Comparison of ENCODE assay signal across 27 mouse cellular contexts in the genomic region with DNA sequence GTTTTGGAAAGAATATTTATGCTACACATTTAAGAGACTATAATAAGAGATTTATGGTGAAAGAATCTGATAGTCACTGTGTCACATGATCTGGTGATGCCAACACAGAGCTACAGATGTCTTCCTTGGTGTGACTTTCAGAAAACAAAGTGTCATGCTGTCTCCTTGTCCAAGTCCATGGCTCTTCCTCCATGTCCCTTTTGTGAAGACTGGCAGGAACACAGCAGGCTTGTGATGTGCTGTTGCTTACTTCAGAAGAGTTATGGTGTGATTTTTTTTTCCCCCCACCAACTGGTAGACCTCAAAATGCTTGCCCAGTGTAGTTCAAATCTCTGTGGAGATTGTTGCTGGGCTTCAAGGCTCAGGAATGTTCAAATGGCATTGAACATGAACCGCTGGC. TPM values are rescaled to one million over a fixed set of nuclear protein-coding genes. Genes with fewer than 3 reads are reported as not detected.
DNase-seq lines count a peak whose midpoint lies in the region; ATAC-seq and TF ChIP-seq lines count a peak whose summit lies in the region.
"Had no signal": no experiment of that assay in that cellular context is flagged by ENCODE, and none has a peak within 500 bp of the region (broad histone marks: within the 10 kb centered on the region; RNA-seq: fewer than 3 reads in every experiment).

No protein-coding gene starts in this region.

- H3K27me3 ChIP-seq in heart, embryonic 14.5 days (ENCODE audit: control insufficient read depth, insufficient read depth, low read length), result no peaks in the 10 kb centered on the region
- no peaks in the 10 kb centered on the region for H3K27me3 ChIP-seq in lung, embryonic 14.5 days (ENCODE audit: insufficient read depth, low read length)
- no peaks in the 10 kb centered on the region for H3K27me3 ChIP-seq in neural tube, embryonic 12.5 days (replicated peaks)
- H3K27me3 ChIP-seq in neural tube, embryonic 15.5 days (replicated peaks), result no peaks in the 10 kb centered on the region
- H3K27me3 ChIP-seq: intestine, embryonic 15.5 days; liver, embryonic 15.5 days had no signal

- intact Hi-C loops in heart, postnatal 36 days (cut with DNase I), result no loop called here

- H3K9ac ChIP-seq in heart, embryonic 14.5 days (ENCODE audit: low read length), result no peak overlapping the region
- H3K9ac ChIP-seq in lung, embryonic 14.5 days, result no peak overlapping the region
- H3K9ac ChIP-seq in neural tube, embryonic 12.5 days, result no peak overlapping the region
- no peak overlapping the region for H3K9ac ChIP-seq in neural tube, embryonic 15.5 days (replicated peaks)
- H3K9ac ChIP-seq: intestine, embryonic 15.5 days; liver, embryonic 15.5 days had no signal

- no peak for TF ChIP-seq CTCF in lung, embryonic 14.5 days (IDR thresholded peaks at IDR 0.05; ENCODE audit: low read depth)

- no peak overlapping the region for H3K27ac ChIP-seq in heart, embryonic 14.5 days (replicated peaks in 1 of 2; ENCODE audit: control insufficient read depth in 1 of 2, insufficient read depth in 1 of 2, low read depth in 2 of 2, low read length in 2 of 2)
- H3K27ac ChIP-seq in lung, embryonic 14.5 days (ENCODE audit: low read depth), result no peak overlapping the region
- H3K27ac ChIP-seq in neural tube, embryonic 12.5 days, result no peak overlapping the region
- H3K27ac ChIP-seq in neural tube, embryonic 15.5 days (replicated peaks), result no peak overlapping the region
- H3K27ac ChIP-seq: intestine, embryonic 15.5 days; limb, embryonic 10.5 days; liver, embryonic 15.5 days had no signal

- peak overlapping the region; percentile 45; the same call in 1 of the 2 replicates for H3K4me2 ChIP-seq in heart, embryonic 14.5 days (ENCODE audit: low read length)
- H3K4me2 ChIP-seq in lung, embryonic 14.5 days, result peak overlapping the region; percentile 32; the same call in 1 of the 2 replicates
- H3K4me2 ChIP-seq in neural tube, embryonic 12.5 days (replicated peaks), result no peak overlapping the region
- no peak overlapping the region for H3K4me2 ChIP-seq in neural tube, embryonic 15.5 days
- H3K4me2 ChIP-seq: intestine, embryonic 15.5 days; liver, embryonic 15.5 days had no signal

- no peak overlapping the region for H3K4me3 ChIP-seq in heart, embryonic 14.5 days (ENCODE audit: control insufficient read depth in 1 of 2, insufficient read depth in 1 of 2, low read depth in 1 of 2, low read length in 2 of 2)
- H3K4me3 ChIP-seq in lung, embryonic 14.5 days (ENCODE audit: low read depth, low read length), result no peak overlapping the region
- no peak overlapping the region for H3K4me3 ChIP-seq in neural tube, embryonic 12.5 days
- H3K4me3 ChIP-seq in neural tube, embryonic 15.5 days (replicated peaks), result no peak overlapping the region
- H3K4me3 ChIP-seq: intestine, embryonic 15.5 days; limb, embryonic 10.5 days; liver, embryonic 15.5 days had no signal

- DNase-seq in embryo, embryonic 10.5 days (ENCODE audit: low spot score), result peak; percentile 30
- no peak for DNase-seq in embryo, embryonic 9.5 days (ENCODE audit: extremely low spot score)
- no peak for DNase-seq in heart, postnatal 36 days
- DNase-seq in lung, embryonic 14.5 days, result no peak
- no peak for DNase-seq in lung, postnatal 25 days (ENCODE audit: low spot score)
- DNase-seq: adrenal gland, adult 8-10 months; cerebellum, adult 18-20 months; cerebellum, postnatal 14 days; gastrocnemius, postnatal 14 days; kidney, adult 9 months; kidney, postnatal 14 days; liver; lung, postnatal 10 days; retina, postnatal 1 day; right cerebral cortex, postnatal 25 days; spleen, adult 18-20 months; thymus, postnatal 36 days had no signal

- H3K4me1 ChIP-seq in heart, embryonic 14.5 days (ENCODE audit: control insufficient read depth in 2 of 2, insufficient read depth in 2 of 2, low read length in 2 of 2), result peaks cover 3 to 6% of the 10 kb centered on the region in 2 experiments; a peak in 2 of 4 replicates
- H3K4me1 ChIP-seq in lung, embryonic 14.5 days (ENCODE audit: insufficient read depth), result no peaks in the 10 kb centered on the region
- peaks cover 5% of the 10 kb centered on the region; the same call in 1 of the 2 replicates for H3K4me1 ChIP-seq in neural tube, embryonic 12.5 days
- H3K4me1 ChIP-seq in neural tube, embryonic 15.5 days, result no peaks in the 10 kb centered on the region
- H3K4me1 ChIP-seq: intestine, embryonic 15.5 days; limb, embryonic 10.5 days; liver, embryonic 15.5 days had no signal

- no peaks in the 10 kb centered on the region for H3K9me3 ChIP-seq in heart, embryonic 14.5 days (ENCODE audit: control insufficient read depth, low read length)
- H3K9me3 ChIP-seq in lung, embryonic 14.5 days (ENCODE audit: low read depth, low read length), result no peaks in the 10 kb centered on the region
- H3K9me3 ChIP-seq in neural tube, embryonic 12.5 days, result no peaks in the 10 kb centered on the region
- H3K9me3 ChIP-seq in neural tube, embryonic 15.5 days (replicated peaks), result no peaks in the 10 kb centered on the region
- H3K9me3 ChIP-seq: intestine, embryonic 15.5 days; limb, embryonic 10.5 days; liver, embryonic 15.5 days had no signal

- no peaks in the 10 kb centered on the region for H3K36me3 ChIP-seq in heart, embryonic 14.5 days (ENCODE audit: control insufficient read depth, insufficient read depth, low read length)
- no peaks in the 10 kb centered on the region for H3K36me3 ChIP-seq in lung, embryonic 14.5 days (ENCODE audit: insufficient read depth)
- no peaks in the 10 kb centered on the region for H3K36me3 ChIP-seq in neural tube, embryonic 12.5 days
- no peaks in the 10 kb centered on the region for H3K36me3 ChIP-seq in neural tube, embryonic 15.5 days
- H3K36me3 ChIP-seq: intestine, embryonic 15.5 days; limb, embryonic 10.5 days; liver, embryonic 15.5 days had no signal

- no peak for ATAC-seq in heart, embryonic 14.5 days (ENCODE audit: insufficient number of reproducible peaks, insufficient read depth, low FRiP score, low read depth)
- ATAC-seq in lung, embryonic 14.5 days (ENCODE audit: insufficient read depth), result no peak
- 0 out of 2 replicates have a peak, but pooled peaks have one; percentile 34 for ATAC-seq in neural tube, embryonic 12.5 days (ENCODE audit: low FRiP score, low read depth)
- ATAC-seq in neural tube, embryonic 15.5 days (ENCODE audit: low FRiP score), result no peak
- ATAC-seq: activated CD4-positive, CD25-positive, alpha-beta regulatory T cell, adult 4 months; forebrain, embryonic 16.5 days; intestine, embryonic 15.5 days had no signal

- 91% methylated on average over 1 of the region's 1 CpGs for WGBS in heart, embryonic 14.5 days
- WGBS in lung, embryonic 14.5 days, result 86% methylated on average over 1 of the region's 1 CpGs
- 43% methylated on average over 1 of the region's 1 CpGs for WGBS in neural tube, embryonic 12.5 days
- 26% methylated on average over 1 of the region's 1 CpGs for WGBS in neural tube, embryonic 15.5 days

RNA-seq across cellular contexts. Expression of gene Cdh6, which starts 43.7 kb away (rescaled TPM):
- 1.5 and 2.0 TPM in 2 replicates for polyA plus RNA-seq in heart, embryonic 14.5 days (2014; fragmentation: Nextera tagmentation; extraction: Ambion mirVana)
- under 1 TPM; 0.36 to 0.62 TPM for total RNA-seq in heart, postnatal 36 days (2021)
- polyA plus RNA-seq in lung, embryonic 14.5 days (2014; fragmentation: Nextera tagmentation; extraction: Ambion mirVana), result 2.4 and 2.6 TPM in 2 replicates
- polyA plus RNA-seq in neural tube, embryonic 12.5 days (2016; fragmentation: Nextera tagmentation; extraction: Ambion mirVana), result 16.6 and 17.5 TPM in 2 replicates
- polyA plus RNA-seq in neural tube, embryonic 15.5 days (2015; fragmentation: Nextera tagmentation; extraction: Ambion mirVana), result 20.3 and 22.7 TPM in 2 replicates
- total RNA-seq: hematopoietic stem cell, adult 5-6 weeks; megakaryocyte progenitor cell, adult 5-6 weeks had no signal

Comparison
In these comparisons a context has a peak if more than half of its experiments do, and no peak if none do; other contexts are left out.
1. H3K4me2 ChIP-seq: peak in heart, embryonic 14.5 days (single experiment) and lung, embryonic 14.5 days (single experiment); none in neural tube, embryonic 12.5 days (single experiment) and neural tube, embryonic 15.5 days (single experiment).